Mouse (Mus musculus) left cerebral cortex, adult 2 months (tissue): ENCODE measurements at regions not wholly inside any gene's neighbourhood (a gene's known extent, or its start where the extent isn't known, plus 50 kb on each side); places are given as distances from the start of the nearest gene placed in this dataset.

ENCODE experiments used
- DNase-seq, 2 experiments: peaks; one replicate each; pipeline ENCODE4 v3.0.0; 2021 to 2022; ENCODE audit warnings: low spot score in 2 of 2, mixed read lengths in 1 of 2; ENCODE audit errors: extremely low spot score in 1 of 2
- H3K27ac ChIP-seq: fragments of 200-600 bp; 2 replicates; pipeline ENCODE4 v1.8.1; 2022
- H3K4me3 ChIP-seq: fragments of 200-600 bp; 2 replicates; pipeline ENCODE4 v1.8.1; 2022
- CTCF ChIP-seq: fragments of 200-600 bp; IDR thresholded peaks from 2 replicates; pipeline ENCODE4 v1.8.1; 2022; ENCODE audit warnings: antibody characterized with exemption, mild to moderate bottlenecking, moderate library complexity
- intact Hi-C: fragments of 180-260 bp; cut with DNase I; formaldehyde crosslinking; loops from one replicate; pipeline ENCODE4 v1.15.1; 2025

GRCm38 (mm10) chr10:60934297-60935286 is 103.2 kb upstream of the Unc5b start:
- peak; percentile 32 to 39 for DNase-seq

DNA sequence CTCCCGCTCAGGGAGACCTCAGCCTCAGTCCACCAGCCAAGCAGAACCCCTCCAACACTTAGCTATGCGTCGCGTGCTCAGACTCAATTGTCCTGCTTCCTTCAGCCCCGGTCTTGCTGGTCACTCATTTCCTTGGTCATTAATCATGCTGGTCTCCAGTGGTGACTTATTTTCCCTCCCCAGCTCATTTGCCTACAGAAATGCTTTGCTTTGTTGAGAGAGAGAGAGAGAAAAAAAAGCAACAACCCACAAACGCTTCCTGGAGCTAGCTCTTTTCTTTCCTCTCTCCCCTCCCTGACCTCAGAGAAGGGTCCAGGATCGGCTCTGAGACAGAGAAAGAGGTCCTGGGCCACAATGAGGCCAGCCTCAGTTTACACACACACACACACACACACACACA is 102.5 kb upstream of the Unc5b start:
- intact Hi-C loops: no loop called here
- DNase-seq: no peak
- Histone ChIP-seq H3K27ac (no peak overlapping the region), H3K4me3 (no peak overlapping the region)
- TF ChIP-seq CTCF: no peak

More at GRCm38 (mm10) chr10:60934297-60935286, 103.2 kb upstream of the Unc5b start:
- no peak overlapping the region for H3K4me3 ChIP-seq
- TF ChIP-seq CTCF: no peak
- intact Hi-C loops: loop anchor here (5.0 kb wide), 1 partner anchor 102 kb away; the partner anchor contains the start of gene Unc5b
- 0 out of 2 replicates have a peak overlapping the region, but pooled peaks have one; percentile 19 for H3K27ac ChIP-seq

DNA sequence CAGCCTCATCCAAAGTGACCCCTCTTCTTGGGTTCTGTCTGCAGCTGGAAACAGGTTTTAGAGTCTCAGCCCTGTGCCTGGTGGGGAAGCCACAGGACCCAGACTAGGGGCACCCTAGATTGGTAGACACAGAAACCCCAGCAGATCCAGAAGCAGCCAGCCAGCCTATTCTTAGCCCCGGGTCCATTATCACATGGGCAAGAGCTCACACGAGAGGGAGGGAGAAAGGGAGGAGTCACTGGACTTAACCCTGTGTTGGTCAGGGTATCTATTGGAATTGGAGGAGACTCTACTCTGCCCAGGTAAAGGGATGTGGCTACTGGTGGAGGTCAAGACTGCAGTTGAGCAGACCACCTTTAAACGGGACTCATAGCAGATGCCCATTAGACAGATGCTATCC is 101.5 kb upstream of the Unc5b start:
- Histone ChIP-seq H3K27ac (no peak overlapping the region), H3K4me3 (no peak overlapping the region)
- no peak for TF ChIP-seq CTCF
- DNase-seq: no peak
- intact Hi-C loops: no loop called here

DNA sequence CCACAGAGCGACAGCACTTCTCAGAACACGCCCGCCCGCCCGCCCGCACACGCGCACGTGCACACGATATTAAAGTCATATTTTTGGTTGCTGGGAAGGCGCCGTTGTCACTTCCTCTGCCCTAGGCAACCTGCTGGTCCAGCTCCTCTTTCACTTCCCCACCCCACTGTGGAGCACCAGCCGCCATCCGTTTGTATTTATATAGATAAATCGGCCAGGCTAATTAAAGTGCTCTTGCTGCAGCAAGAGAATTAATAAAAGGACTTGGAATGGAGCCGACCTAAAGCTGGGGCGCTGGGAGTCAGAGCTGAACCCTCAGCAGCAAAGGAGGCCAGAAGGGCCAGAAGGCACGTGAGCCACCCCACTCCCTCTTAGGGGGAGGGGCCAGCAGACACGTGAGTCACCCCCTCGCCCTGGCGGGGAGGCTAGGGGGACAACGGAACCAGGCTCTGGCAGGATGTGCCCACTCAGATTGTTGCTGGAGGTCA is 100.6 kb upstream of the Unc5b start:
- no peak overlapping the region for H3K27ac ChIP-seq
- peak in 1 of 2 experiments; percentile 25 for DNase-seq
- no peak overlapping the region for H3K4me3 ChIP-seq
- no peak for TF ChIP-seq CTCF
- intact Hi-C loops: no loop called here

DNA sequence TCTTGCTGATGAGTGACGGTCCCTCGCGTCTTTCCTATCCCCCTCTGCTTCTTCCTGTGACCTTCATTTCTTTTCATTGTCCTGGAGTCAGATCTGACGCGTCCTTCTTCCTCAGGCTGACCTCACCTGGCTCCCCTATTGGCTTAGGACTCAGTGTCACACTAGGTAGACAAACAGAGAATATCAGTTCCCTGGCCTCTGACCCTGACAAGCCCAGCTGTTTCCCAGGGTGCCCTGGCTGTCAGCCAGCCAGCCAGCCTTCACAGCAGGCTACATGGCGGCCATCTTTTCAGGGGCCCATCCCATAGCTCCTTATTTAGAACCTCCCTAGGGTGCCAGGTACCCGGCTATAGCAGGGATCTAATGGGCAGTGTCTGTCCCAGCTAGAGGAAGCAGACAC is 97.3 kb upstream of the Unc5b start:
- TF ChIP-seq CTCF: no peak
- Histone ChIP-seq H3K4me3 (no peak overlapping the region), H3K27ac (no peak overlapping the region)
- intact Hi-C loops: no loop called here
- no peak for DNase-seq

- DNase-seq: no peak
- TF ChIP-seq CTCF: no peak
- no peak overlapping the region for H3K27ac ChIP-seq
- intact Hi-C loops: no loop called here
- H3K4me3 ChIP-seq: no peak overlapping the region
Measured at GRCm38 (mm10) chr10:60928164-60928563, 96.8 kb upstream of the Unc5b start.

DNA sequence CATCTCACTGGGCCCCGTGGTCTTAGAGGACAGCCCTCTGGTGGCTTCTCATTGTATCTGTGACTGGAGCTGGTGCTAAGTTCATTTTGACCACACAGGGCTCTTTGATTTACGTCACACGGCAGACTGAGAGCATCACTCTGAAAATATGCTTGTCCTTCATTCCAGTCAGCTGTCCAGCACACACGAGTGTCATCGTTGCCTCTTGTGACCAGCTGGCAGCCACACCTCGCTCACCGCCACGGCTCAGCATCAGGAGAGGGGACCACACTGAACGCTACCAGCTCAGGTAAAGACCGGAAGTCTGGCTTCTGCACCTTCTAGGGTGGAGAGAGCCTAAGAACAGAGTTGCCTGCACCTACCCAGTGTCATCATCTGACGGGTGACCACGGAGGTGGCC is 95.3 kb upstream of the Unc5b start:
- H3K27ac ChIP-seq: no peak overlapping the region
- no peak for DNase-seq
- H3K4me3 ChIP-seq: no peak overlapping the region
- TF ChIP-seq CTCF: no peak
- intact Hi-C loops: no loop called here

DNA sequence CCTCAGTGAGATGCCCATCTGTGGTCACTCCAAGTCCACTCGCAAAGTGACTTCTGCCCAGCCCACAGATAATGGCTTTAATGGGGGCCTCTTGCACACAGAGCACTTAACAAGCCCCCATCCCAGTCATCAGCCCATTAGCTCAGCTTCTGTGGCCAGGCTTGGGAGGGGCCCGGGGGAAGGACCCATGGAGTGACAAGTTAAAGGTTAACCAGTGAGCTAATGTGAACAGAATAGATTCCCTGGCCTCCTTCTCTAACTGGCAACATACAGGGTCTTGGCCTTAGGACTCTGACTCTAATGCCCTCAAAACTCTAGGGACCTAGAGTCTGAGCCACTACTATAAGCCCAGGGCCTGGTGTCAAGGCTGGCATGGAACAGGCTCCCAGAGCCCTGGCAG is 94.3 kb upstream of the Unc5b start:
- H3K4me3 ChIP-seq: no peak overlapping the region
- no peak for DNase-seq
- no peak for TF ChIP-seq CTCF
- no peak overlapping the region for H3K27ac ChIP-seq
- intact Hi-C loops: no loop called here

GRCm38 (mm10) chr10:60925198-60925597 is 93.8 kb upstream of the Unc5b start:
- no peak for TF ChIP-seq CTCF
- no peak overlapping the region for H3K27ac ChIP-seq
- no peak overlapping the region for H3K4me3 ChIP-seq
- no peak for DNase-seq
- intact Hi-C loops: no loop called here

- no peak for DNase-seq
- Histone ChIP-seq H3K27ac (no peak overlapping the region), H3K4me3 (no peak overlapping the region)
- TF ChIP-seq CTCF: no peak
- intact Hi-C loops: no loop called here
Measured at GRCm38 (mm10) chr10:60923806-60924205, 92.4 kb upstream of the Unc5b start.

DNA sequence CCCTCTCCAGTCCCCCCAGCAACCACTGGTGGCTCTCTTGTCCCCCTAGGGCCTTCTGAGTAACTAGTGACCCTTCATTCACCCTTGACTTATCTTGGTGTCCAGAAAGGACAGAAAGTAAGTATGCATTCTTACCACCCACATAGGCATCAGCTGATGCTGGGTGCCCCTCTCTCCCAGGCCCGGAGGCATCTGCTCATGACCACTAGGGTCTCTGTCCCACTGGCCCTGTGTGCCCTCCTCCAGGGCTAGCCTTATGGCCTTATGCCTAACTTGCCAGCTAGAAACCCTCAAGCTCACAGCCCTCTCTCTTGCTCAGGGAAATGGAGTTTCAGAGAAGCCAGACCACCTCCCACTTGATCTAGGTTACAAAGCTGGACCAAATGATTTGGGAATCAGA is 89.2 kb upstream of the Unc5b start:
- no peak for TF ChIP-seq CTCF
- no peak for DNase-seq
- intact Hi-C loops: no loop called here
- no peak overlapping the region for H3K27ac ChIP-seq
- H3K4me3 ChIP-seq: no peak overlapping the region

DNA sequence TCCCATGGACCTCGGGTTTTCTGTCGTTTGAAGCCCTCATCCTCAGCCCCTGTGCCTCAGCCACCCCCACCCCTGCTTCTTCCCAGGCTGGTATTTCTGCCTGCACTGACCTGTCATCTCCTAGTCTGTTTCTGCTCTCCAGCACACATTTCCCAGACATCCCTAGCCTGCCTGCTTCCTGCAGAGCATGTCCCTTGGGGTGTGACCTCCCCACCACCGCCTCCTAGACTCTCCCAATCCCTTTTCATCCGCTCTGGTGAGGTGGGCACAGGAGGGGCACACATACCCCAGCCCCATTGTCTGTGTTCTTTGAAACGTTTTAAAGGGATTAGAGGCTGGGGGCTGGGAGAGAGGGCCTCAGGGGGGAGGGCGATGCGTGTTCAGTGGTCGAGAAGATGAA is 86.6 kb upstream of the Unc5b start:
- Histone ChIP-seq H3K27ac (no peak overlapping the region), H3K4me3 (no peak overlapping the region)
- intact Hi-C loops: no loop called here
- TF ChIP-seq CTCF: no peak
- DNase-seq: no peak

DNA sequence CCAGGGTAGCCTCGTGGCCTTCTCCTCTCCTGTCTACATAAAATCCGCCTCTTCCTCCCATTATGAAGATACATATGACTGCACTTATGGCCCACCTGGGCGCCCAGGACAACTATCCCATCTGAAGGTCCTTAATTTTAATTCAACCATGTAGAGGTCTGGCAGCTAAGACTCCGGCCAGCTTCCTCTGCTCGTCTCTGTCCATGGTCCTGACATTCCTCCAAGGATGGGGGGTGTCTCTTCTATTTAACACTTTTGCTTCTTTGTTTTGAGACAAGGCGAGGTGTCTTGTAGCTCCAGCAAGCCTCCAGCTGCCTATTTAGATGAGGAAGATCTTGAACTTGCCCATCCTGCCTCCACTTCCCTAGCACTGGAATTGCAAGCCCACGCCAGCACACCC is 83.0 kb upstream of the Unc5b start:
- Histone ChIP-seq H3K4me3 (no peak overlapping the region), H3K27ac (no peak overlapping the region)
- TF ChIP-seq CTCF: no peak
- DNase-seq: no peak
- intact Hi-C loops: no loop called here
